Mouse (Mus musculus) testis, adult 2 months (tissue): ENCODE results near the gene Stx19. TPM values are rescaled to one million over a fixed set of nuclear protein-coding genes. Genes with fewer than 3 reads are reported as not detected.
A peak's percentile ranks its signal among the peaks of the same experiment; 100 is the strongest.

Experiments used
- H3K27ac ChIP-seq: fragments of 200-500 bp; 2 replicates; pipeline ENCODE4 v1.5.1; 2012; ENCODE audit warnings: low read depth, low read length; ENCODE audit not compliant: control insufficient read depth, insufficient read depth
- H3K27me3 ChIP-seq: fragments of 200-500 bp; 2 replicates; pipeline ENCODE4 v1.6.1; 2012; ENCODE audit warnings: mild to moderate bottlenecking, low read length, moderate library complexity; ENCODE audit not compliant: control insufficient read depth, insufficient read depth
- H3K36me3 ChIP-seq: fragments of 200-500 bp; 2 replicates; pipeline ENCODE4 v1.6.1; 2012; ENCODE audit warnings: mild to moderate bottlenecking, low read length; ENCODE audit not compliant: control insufficient read depth, insufficient read depth
- H3K4me1 ChIP-seq: fragments of 200-500 bp; 2 replicates; pipeline ENCODE4 v1.6.1; 2012; ENCODE audit warnings: low read length; ENCODE audit not compliant: control insufficient read depth, insufficient read depth
- H3K4me3 ChIP-seq: fragments of 200-500 bp; 2 replicates; pipeline ENCODE4 v1.5.1; 2012; ENCODE audit warnings: low read depth, mild to moderate bottlenecking, low read length, moderate library complexity, mixed read lengths; ENCODE audit not compliant: control insufficient read depth
- CTCF ChIP-seq: fragments of 200-500 bp; IDR thresholded peaks from 2 replicates; pipeline ENCODE4 v1.5.1; 2012; ENCODE audit warnings: low read depth, mild to moderate bottlenecking, inconsistent platforms, low read length, moderate library complexity; ENCODE audit not compliant: control insufficient read depth, insufficient read depth, insufficient replicate concordance
- POLR2A ChIP-seq: fragments of 200-500 bp; IDR thresholded peaks from 2 replicates; pipeline ENCODE4 v1.6.1; 2012; ENCODE audit warnings: low read depth, mild to moderate bottlenecking, inconsistent platforms, low read length, moderate library complexity; ENCODE audit not compliant: control insufficient read depth
- polyA plus RNA-seq: library from polyadenylated mRNA; depleted of rRNA; stranded (reverse); fragments of >200 nt; gene quantifications from 2 replicates; pipeline ENCODE4 v1.2.3, GENCODE M21; 2012; rRNA removed

Gene Stx19
- not detected in 2 replicates for polyA plus RNA-seq

DNA sequence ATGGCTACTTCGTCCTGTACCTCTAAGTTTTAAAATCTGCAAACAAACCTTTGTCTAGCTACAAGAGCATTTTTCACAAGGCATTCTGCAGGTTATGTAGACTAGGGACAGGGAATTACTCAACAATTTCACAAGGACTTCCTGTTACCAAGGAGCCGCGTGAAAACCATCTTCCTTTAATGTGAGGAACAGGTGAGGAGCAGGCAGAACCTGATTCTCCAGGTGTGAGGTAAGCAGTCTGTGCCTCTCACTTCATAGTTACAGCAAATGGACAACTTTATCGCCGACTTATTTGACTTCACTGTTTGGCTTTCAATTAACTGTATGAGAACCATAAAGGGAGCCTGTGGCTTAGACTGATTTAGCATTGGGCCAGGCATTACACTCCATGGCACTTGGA lies at the start of gene Stx19:
Gene Stx19, plus strand, starts transcription at position 186 of the 400 bp plus-strand sequence.
- Histone ChIP-seq H3K27ac (no peak within 1 kb of the TSS), H3K36me3 (no peaks in the 10 kb centered on the region), H3K4me1 (no peaks in the 10 kb centered on the region), H3K4me3 (no peak within 1 kb of the TSS), H3K27me3 (no peaks in the 10 kb centered on the region)
- TF ChIP-seq CTCF (no peak), POLR2A (no peak)

DNA sequence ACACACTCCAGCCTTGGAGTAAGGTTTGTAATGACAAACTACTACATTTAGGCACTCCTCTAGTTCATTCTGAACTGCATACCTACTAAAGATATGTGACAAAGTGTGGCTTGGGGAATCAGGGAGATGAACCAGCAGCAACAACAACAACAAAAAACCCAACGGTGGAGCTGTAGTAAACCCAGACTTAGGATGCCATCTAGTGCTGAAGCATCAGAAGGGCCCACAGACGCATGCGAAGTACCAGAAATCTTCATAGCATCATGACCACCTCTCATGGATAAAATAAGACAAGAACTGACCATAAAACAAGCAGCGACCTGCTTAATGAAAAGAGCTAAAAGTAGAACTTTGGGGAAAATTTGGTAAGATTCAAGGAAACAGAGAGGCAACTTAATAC lies 41.0 kb upstream of the Stx19 start:
- Histone ChIP-seq H3K27ac (no peak overlapping the region), H3K27me3 (no peaks in the 10 kb centered on the region), H3K36me3 (no peaks in the 10 kb centered on the region; the same call in 1 of the 2 replicates), H3K4me3 (no peak overlapping the region), H3K4me1 (no peaks in the 10 kb centered on the region)
- TF ChIP-seq POLR2A (no peak), CTCF (no peak)

DNA sequence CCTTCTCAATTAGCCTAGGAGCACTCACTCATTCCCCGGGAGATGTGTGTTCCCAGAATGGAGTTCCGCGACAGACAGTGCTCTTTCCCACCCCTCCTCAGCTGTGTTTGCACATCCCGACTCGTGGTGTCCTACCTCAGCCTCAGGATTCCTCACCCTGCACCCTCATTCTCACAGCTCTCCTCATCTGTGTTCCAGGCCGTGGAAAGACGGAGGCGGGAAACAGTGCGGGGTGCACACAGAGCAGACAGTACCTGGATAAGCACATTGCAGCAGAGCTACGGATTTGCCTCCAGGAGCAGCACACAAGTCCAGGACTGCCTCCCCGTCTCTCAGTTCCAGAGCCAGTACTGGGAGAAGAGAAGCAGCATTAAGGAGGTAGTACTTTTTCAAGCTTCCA lies 38.4 kb upstream of the Stx19 start:
- Histone ChIP-seq H3K36me3 (no peaks in the 10 kb centered on the region; the same call in 1 of the 2 replicates), H3K27ac (no peak overlapping the region), H3K4me1 (no peaks in the 10 kb centered on the region), H3K27me3 (no peaks in the 10 kb centered on the region), H3K4me3 (no peak overlapping the region)
- TF ChIP-seq POLR2A, result no peak
- no peak for TF ChIP-seq CTCF

DNA sequence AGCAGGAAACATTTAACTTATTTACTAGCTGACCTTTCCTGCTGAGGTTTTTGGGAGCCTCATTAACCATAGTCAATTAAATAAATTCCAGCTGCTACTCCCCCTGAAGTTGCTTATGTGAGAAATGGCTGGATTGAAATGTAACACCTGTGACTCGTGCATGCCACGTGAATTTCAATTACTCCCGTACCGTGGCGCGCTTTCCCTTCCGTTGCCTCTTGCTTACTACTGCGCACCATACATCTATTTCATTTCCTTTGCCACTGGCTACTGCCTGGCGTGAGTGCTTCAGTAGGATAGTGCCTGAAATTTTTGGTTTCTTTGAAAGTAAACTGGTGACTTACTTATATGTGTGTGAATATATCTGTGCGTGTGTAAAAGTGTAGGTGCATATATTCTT lies 36.2 kb upstream of the Stx19 start:
- no peaks in the 10 kb centered on the region; the same call in 1 of the 2 replicates for H3K36me3 ChIP-seq
- H3K4me3 ChIP-seq, result no peak overlapping the region
- no peak overlapping the region for H3K27ac ChIP-seq
- no peak for TF ChIP-seq POLR2A
- no peak for TF ChIP-seq CTCF
- no peaks in the 10 kb centered on the region for H3K27me3 ChIP-seq
- H3K4me1 ChIP-seq, result no peaks in the 10 kb centered on the region

DNA sequence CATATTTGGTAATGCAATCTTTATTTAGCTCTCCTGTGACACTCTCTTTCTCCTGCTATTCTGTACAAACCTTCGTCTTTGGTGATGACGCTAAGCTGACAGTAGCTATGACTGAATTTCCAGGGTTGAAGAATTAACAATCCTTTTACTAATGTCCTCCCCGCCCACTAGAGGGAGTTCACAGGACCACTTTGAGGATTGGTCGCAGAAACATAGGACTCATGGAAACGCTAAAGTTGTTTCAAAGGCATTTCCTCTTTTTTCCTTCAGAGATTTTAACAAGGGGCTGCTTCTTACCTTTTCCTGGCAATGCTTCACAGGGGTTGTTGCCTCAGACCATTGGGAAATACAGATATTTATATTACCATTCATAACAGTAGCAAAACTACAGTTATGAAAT lies 32.2 kb upstream of the Stx19 start:
- no peak overlapping the region for H3K27ac ChIP-seq
- H3K36me3 ChIP-seq, result no peaks in the 10 kb centered on the region
- H3K4me1 ChIP-seq, result peaks cover 6% of the 10 kb centered on the region
- TF ChIP-seq CTCF (no peak), POLR2A (no peak)
- no peak overlapping the region for H3K4me3 ChIP-seq
- no peaks in the 10 kb centered on the region for H3K27me3 ChIP-seq

DNA sequence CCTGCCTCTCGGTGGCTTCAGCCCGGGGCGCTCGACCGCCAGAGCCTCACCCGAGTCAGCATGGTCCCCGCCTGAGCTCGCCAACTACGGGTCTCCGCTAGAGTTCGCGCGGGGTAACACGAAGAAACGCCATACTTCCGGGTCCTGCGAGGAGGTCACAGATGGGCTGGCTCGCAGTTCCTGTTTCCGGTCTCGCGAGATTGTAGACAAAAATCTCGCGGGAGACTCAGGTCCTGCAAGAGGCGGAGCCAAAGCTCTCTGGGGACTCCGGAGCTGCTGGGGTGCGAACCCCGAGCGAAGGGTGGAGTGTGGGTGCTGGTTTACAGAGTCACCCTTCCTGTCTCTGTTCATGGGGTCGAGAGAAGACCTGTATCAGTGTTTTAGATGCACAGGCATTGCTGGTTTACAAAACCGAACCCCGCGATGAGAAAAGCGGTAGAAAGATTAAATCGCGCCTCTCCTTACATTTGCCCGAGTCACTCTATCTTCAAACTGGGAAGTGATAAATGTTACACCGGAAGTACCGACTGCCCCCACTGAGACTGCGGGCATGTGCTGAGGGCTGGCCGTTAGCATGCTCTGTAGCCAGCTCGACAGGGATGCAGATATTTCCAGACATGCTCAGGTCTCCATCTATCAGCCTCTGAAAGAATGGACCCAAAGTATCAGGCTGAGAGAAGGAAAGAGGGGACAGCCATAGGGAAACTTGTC lies 27.7 kb upstream of the Stx19 start, which contains the start of gene Nsun3:
Gene Nsun3, minus strand, starts transcription at position 198 of the 711 bp plus-strand sequence.
- no peaks in the 10 kb centered on the region for H3K36me3 ChIP-seq
- peaks cover 6% of the 10 kb centered on the region for H3K4me1 ChIP-seq
- H3K27ac ChIP-seq, result peak within 1 kb of the TSS; percentile 96
- no peaks in the 10 kb centered on the region for H3K27me3 ChIP-seq
- TF ChIP-seq CTCF, result no peak
- TF ChIP-seq POLR2A, result peak; percentile 83
- peak within 1 kb of the TSS; percentile 98 for H3K4me3 ChIP-seq

DNA sequence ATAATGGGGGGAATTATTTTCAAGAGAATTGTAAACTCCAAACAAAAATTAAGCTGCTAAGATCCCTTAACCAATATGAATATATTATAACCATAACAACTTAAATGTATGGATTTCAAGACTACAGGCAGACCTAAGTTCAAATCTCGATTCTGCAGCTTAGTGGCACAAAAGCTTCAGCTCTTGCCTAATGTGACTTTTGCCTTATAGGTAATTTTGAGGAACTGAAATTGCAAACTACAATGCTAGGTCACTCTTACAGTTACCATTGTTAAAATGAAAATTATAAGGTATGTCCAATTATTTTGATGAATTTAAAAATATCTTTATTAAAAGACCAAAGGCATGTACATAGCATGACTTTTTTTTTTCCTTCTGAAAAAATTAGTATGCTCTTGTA lies 17.9 kb upstream of the Stx19 start:
- no peak for TF ChIP-seq CTCF
- no peak for TF ChIP-seq POLR2A
- H3K4me1 ChIP-seq, result no peaks in the 10 kb centered on the region
- H3K36me3 ChIP-seq, result no peaks in the 10 kb centered on the region
- no peaks in the 10 kb centered on the region for H3K27me3 ChIP-seq
- no peak overlapping the region for H3K27ac ChIP-seq
- H3K4me3 ChIP-seq, result no peak overlapping the region

DNA sequence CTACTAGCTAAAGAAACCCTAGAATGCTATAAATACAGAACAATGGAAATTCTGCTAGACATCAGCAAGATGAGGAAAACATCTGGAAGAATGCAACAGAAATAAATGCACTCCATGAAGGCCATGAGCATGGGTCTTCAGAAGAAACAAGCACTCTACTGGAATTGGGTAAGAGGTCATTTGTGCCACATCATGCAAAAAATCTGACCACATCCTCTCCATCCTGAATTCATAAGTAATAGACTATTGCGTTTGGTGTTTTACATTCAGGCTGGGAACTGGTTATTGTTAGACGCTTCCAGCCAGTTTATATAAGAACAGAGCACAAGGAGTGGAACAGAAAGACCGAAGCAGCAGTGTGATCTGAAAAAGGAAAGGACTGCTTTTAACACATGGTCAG lies 15.7 kb upstream of the Stx19 start:
- no peak overlapping the region for H3K4me3 ChIP-seq
- H3K4me1 ChIP-seq, result no peaks in the 10 kb centered on the region
- no peaks in the 10 kb centered on the region for H3K27me3 ChIP-seq
- H3K36me3 ChIP-seq, result no peaks in the 10 kb centered on the region
- no peak overlapping the region for H3K27ac ChIP-seq
- TF ChIP-seq CTCF, result no peak
- no peak for TF ChIP-seq POLR2A
